Mouse (Mus musculus): ENCODE data around the gene Smarcd3. TPM values are rescaled to one million over a fixed set of nuclear protein-coding genes. Genes with fewer than 3 reads are reported as not detected.
A peak's percentile ranks its signal among the peaks of the same experiment; 100 is the strongest.

Smarcd3 gene
- total RNA-seq, 4 experiments from 2014 or later = 98.6 to 117 (median 104) TPM

- DNase-seq (ENCODE audit: low spot score in 2 of 2) = peak in 1 of 2 experiments; percentile 70
These were observed 26.9 kb downstream of the Smarcd3 start for GRCm38 (mm10) chr5:24597221-24597728.

- DNase-seq (ENCODE audit: low spot score in 2 of 2) = peak in 1 of 2 experiments; percentile 84
These were observed 27.6 kb downstream of the Smarcd3 start for GRCm38 (mm10) chr5:24596519-24597171.

GRCm38 (mm10) chr5:24595786-24596380, 28.3 kb downstream of the Smarcd3 start:
- no peak for DNase-seq (ENCODE audit: low spot score in 2 of 2)

GRCm38 (mm10) chr5:24595261-24595660, 28.9 kb downstream of the Smarcd3 start:
- no peak for DNase-seq (ENCODE audit: low spot score in 2 of 2)

GRCm38 (mm10) chr5:24594346-24594745, 29.9 kb downstream of the Smarcd3 start:
- no peak for DNase-seq (ENCODE audit: low spot score in 2 of 2)

GRCm38 (mm10) chr5:24593928-24594327, 30.3 kb downstream of the Smarcd3 start:
- no peak for DNase-seq (ENCODE audit: low spot score in 2 of 2)

- DNase-seq (ENCODE audit: low spot score in 2 of 2) = no peak
These were observed 31.0 kb downstream of the Smarcd3 start for GRCm38 (mm10) chr5:24593230-24593629.

GRCm38 (mm10) chr5:24592471-24593160, 31.6 kb downstream of the Smarcd3 start:
- no peak for DNase-seq (ENCODE audit: low spot score in 2 of 2)

GRCm38 (mm10) chr5:24591796-24592470, 32.3 kb downstream of the Smarcd3 start:
- DNase-seq (ENCODE audit: low spot score in 2 of 2) = no peak

GRCm38 (mm10) chr5:24591268-24591721, 32.9 kb downstream of the Smarcd3 start:
- no peak for DNase-seq (ENCODE audit: low spot score in 2 of 2)

GRCm38 (mm10) chr5:24589511-24590500, 34.4 kb downstream of the Smarcd3 start:
- no peak for DNase-seq (ENCODE audit: low spot score in 2 of 2)

- DNase-seq (ENCODE audit: low spot score in 2 of 2) = peak in 1 of 2 experiments; percentile 63
These were observed 37.0 kb downstream of the Smarcd3 start for GRCm38 (mm10) chr5:24587200-24587577.

- peak in 1 of 2 experiments; percentile 74 for DNase-seq (ENCODE audit: low spot score in 2 of 2)
These were observed 37.5 kb downstream of the Smarcd3 start, which contains the start of gene Chpf2 for GRCm38 (mm10) chr5:24586547-24587199. Gene Chpf2 (plus strand): TSS chr5:24586741.

GRCm38 (mm10) chr5:24586106-24586505, 38.1 kb downstream of the Smarcd3 start:
- DNase-seq (ENCODE audit: low spot score in 2 of 2) = no peak

- DNase-seq (ENCODE audit: low spot score in 2 of 2) = no peak
These were observed 45.9 kb downstream of the Smarcd3 start for GRCm38 (mm10) chr5:24578109-24578963.

GRCm38 (mm10) chr5:24577183-24577929, 46.9 kb downstream of the Smarcd3 start, which contains the start of gene Abcf2:
Gene Abcf2 (minus strand): TSS chr5:24577467.
- DNase-seq (ENCODE audit: low spot score in 2 of 2) = peak; percentile 100

- no peak for DNase-seq (ENCODE audit: low spot score in 2 of 2)
These were observed 47.4 kb downstream of the Smarcd3 start for GRCm38 (mm10) chr5:24576801-24577182.

GRCm38 (mm10) chr5:24575948-24576347, 48.3 kb downstream of the Smarcd3 start:
- no peak for DNase-seq (ENCODE audit: low spot score in 2 of 2)
